Mouse (Mus musculus) intestine, embryonic 16.5 days (tissue): ENCODE results near the gene Cdh4. TPM values are rescaled to one million over a fixed set of nuclear protein-coding genes. Genes with fewer than 3 reads are reported as not detected.

Source experiments
- ATAC-seq: fragments of 200-750 bp; cut with Nextera tagmentation; 2 replicates; pipeline ENCODE4 v1.8.0; 2017; ENCODE audit warnings: moderate TSS enrichment, moderate library complexity
- H3K27ac ChIP-seq: fragments of 300-500 bp; sonication (generic); 2 replicates; pipeline ENCODE4 v1.5.1; 2014; ENCODE audit warnings: mild to moderate bottlenecking, low read length
- H3K27me3 ChIP-seq: fragments of 300-500 bp; sonication (generic); replicated peaks from 2 replicates; pipeline ENCODE4 v1.6.1; 2014; ENCODE audit warnings: low read length, control low read depth, mixed read lengths; ENCODE audit not compliant: control insufficient read depth, insufficient read depth
- H3K36me3 ChIP-seq: fragments of 300-500 bp; sonication (generic); 2 replicates; pipeline ENCODE4 v1.6.1; 2014; ENCODE audit warnings: low read length, control low read depth; ENCODE audit not compliant: control insufficient read depth, insufficient read depth
- H3K4me1 ChIP-seq: fragments of 300-500 bp; sonication (generic); 2 replicates; pipeline ENCODE4 v1.6.1; 2014; ENCODE audit warnings: low read length, control low read depth, mixed read lengths; ENCODE audit not compliant: control insufficient read depth, insufficient read depth
- H3K4me2 ChIP-seq: fragments of 300-500 bp; sonication (generic); 2 replicates; pipeline ENCODE4 v1.6.1; 2014; ENCODE audit warnings: low read depth, low read length, control low read depth
- H3K4me3 ChIP-seq: fragments of 300-500 bp; sonication (generic); 2 replicates; pipeline ENCODE4 v1.5.1; 2014; ENCODE audit warnings: mild to moderate bottlenecking, low read length
- H3K9ac ChIP-seq: fragments of 300-500 bp; sonication (generic); 2 replicates; pipeline ENCODE4 v1.6.1; 2014; ENCODE audit warnings: low read depth, low read length
- H3K9me3 ChIP-seq: fragments of 300-500 bp; sonication (generic); 2 replicates; pipeline ENCODE4 v1.6.1; 2016; ENCODE audit warnings: low read length, control low read depth; ENCODE audit not compliant: control insufficient read depth
- WGBS: fragments of 180-500 bp; shearing (Covaris S2); extraction: QIAGEN DNeasy Blood & Tissue Kit; methylation state at CpG from one replicate; pipeline ENCODE4 v1.1.7; 2014; 5-methylcytosine and 5-hydroxymethylcytosine counted together
- polyA plus RNA-seq: library from polyadenylated mRNA; unstranded; fragments of >200 nt; fragmentation: Nextera tagmentation; extraction: Ambion mirVana; gene quantifications from 2 replicates; pipeline ENCODE4 v1.2.1, GENCODE M21; 2015

Gene Cdh4
- polyA plus RNA-seq, 1 experiment from 2014 or later: 2.2 TPM

DNA sequence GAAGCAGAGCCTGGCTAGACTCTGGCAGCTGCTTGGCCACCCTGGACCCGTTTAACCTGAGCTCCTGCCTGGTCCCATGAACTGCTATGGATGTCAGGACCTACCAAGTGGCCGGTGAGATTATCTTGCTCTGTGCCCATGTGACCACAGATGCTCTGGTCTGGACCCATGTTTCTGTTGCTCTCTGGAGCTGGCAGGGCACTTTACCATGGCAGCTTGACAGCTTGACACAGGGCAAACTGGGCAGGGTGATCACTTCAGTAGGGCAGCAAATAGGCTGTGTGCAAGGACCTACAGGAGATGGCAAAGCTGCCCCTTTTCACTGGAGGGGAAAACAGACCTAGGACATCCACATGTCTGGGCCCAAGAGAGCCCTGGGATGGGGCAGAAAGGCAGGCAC lies 454.7 kb downstream of the Cdh4 start:
- Histone ChIP-seq H3K4me1 (no peaks in the 10 kb centered on the region), H3K9ac (no peak overlapping the region), H3K27ac (no peak overlapping the region), H3K9me3 (no peaks in the 10 kb centered on the region), H3K4me3 (no peak overlapping the region), H3K27me3 (no peaks in the 10 kb centered on the region), H3K36me3 (no peaks in the 10 kb centered on the region), H3K4me2 (no peak overlapping the region)
- ATAC-seq: no peak
- 77% methylated on average over 2 of the region's 2 CpGs for WGBS

DNA sequence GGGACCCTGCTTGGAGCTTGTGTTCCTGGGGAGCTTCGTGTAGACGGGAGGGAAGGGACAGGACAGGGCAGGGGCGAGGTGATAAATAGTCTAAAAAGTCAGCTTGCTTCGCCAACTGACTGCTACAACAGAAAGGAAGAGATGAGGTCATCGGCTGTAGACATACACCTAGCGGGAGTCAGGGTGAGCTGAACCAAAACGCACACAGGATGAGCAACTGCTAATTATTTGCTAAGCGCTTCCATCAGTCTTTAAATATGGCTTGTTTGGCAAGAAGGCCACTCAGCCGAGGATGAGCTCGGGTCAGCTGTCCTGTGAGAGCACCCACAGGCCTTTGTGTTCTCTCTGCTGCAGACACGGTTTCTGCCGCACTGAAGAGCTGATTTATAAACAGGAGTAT lies 470.7 kb downstream of the Cdh4 start:
- H3K4me2 ChIP-seq: no peak overlapping the region
- ATAC-seq: no peak
- H3K9ac ChIP-seq: no peak overlapping the region
- 53% methylated on average over 12 of the region's 12 CpGs for WGBS
- no peak overlapping the region for H3K27ac ChIP-seq
- no peaks in the 10 kb centered on the region for H3K4me1 ChIP-seq
- no peaks in the 10 kb centered on the region for H3K27me3 ChIP-seq
- H3K9me3 ChIP-seq: no peaks in the 10 kb centered on the region
- no peak overlapping the region for H3K4me3 ChIP-seq
- peaks cover 12% of the 10 kb centered on the region; the same call in 1 of the 2 replicates for H3K36me3 ChIP-seq

DNA sequence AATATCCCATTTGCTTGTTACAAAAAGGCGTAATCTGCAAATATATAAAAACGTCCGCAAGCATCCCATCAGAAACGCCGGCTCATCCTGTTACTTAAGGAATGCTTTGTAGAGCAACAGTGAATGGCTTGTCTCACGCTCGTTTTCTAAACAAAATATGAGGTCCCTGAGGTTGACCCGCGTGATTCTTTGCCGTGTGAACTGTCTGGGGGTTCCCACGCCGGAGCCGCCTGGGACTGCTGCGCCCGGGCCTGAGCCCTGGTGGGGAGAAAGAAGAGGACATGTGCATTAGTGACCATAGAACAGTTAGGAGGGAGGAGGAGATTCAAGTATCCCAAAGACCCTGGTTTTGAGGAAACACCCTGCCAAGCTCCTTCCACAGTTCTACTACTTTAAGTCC lies 471.1 kb downstream of the Cdh4 start:
- no peak overlapping the region for H3K27ac ChIP-seq
- H3K4me2 ChIP-seq: no peak overlapping the region
- no peaks in the 10 kb centered on the region for H3K9me3 ChIP-seq
- H3K4me3 ChIP-seq: no peak overlapping the region
- no peak for ATAC-seq
- no peaks in the 10 kb centered on the region for H3K4me1 ChIP-seq
- peaks cover 12% of the 10 kb centered on the region; the same call in 1 of the 2 replicates for H3K36me3 ChIP-seq
- no peak overlapping the region for H3K9ac ChIP-seq
- H3K27me3 ChIP-seq: no peaks in the 10 kb centered on the region
- WGBS: 71% methylated on average over 15 of the region's 15 CpGs

DNA sequence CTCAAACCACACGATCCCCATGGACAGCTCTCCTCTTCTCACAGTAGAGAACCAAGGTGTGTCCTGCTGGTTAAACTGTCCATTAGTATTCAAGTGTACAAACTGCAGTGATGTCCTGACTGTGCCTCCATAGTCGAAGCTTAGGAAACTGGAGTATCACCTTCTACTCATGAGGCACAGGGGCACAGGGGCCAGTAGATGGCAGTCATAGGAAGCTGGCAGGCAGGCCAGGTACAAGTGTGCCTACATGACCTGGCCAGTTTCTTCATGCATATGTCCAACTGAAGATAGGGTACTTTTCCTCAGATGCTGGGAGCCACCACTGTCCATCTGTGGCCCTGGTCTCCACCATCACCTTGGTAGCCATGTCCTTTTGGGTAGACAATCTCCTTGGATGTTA lies 472.0 kb downstream of the Cdh4 start:
- Histone ChIP-seq H3K9ac (no peak overlapping the region), H3K4me1 (no peaks in the 10 kb centered on the region), H3K27ac (no peak overlapping the region), H3K27me3 (no peaks in the 10 kb centered on the region), H3K9me3 (no peaks in the 10 kb centered on the region), H3K4me3 (no peak overlapping the region), H3K36me3 (peaks cover 12% of the 10 kb centered on the region; the same call in 1 of the 2 replicates), H3K4me2 (no peak overlapping the region)
- 76% methylated on average over 2 of the region's 2 CpGs for WGBS
- no peak for ATAC-seq

DNA sequence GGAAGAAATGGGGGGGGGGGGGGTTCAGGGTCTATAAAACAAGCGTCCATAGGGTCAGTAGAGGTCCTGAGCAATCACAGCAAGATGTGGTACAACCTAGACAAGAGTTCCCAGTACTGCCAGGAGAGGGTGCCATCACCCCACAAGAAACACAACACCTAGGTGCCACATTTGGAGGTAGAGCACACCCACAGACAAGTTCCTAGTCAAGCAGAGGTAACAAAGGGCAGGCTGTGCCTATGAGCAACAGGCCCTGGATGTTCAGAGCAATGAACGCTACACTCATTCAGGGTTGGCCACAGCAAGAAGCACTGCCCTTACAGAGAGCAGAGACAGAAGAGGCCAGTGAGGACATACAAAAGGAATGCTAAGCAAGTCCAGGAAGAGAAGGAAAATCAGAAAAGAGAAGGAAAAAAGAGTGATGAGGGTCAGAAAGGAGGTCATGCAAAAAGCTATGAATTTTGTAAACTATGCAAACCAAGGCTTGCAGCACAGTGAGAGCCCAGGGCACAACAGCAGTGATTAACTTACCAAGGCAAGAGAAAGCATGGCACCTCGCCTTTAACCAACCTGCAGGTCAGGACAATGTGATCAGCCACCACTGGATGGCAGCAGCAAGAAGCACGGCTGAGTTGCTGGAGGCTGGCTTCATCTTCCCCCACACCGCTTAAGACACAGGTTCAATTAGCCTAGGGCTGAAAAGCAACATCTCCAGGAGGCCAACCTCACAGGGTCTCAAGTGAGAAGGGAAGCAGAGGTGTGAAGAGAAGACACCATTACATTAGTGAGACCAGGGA lies 474.8 kb downstream of the Cdh4 start:
- peak; percentile 79 for ATAC-seq
- H3K36me3 ChIP-seq: peaks cover 21% of the 10 kb centered on the region
- WGBS: 38% methylated on average over 5 of the region's 5 CpGs

DNA sequence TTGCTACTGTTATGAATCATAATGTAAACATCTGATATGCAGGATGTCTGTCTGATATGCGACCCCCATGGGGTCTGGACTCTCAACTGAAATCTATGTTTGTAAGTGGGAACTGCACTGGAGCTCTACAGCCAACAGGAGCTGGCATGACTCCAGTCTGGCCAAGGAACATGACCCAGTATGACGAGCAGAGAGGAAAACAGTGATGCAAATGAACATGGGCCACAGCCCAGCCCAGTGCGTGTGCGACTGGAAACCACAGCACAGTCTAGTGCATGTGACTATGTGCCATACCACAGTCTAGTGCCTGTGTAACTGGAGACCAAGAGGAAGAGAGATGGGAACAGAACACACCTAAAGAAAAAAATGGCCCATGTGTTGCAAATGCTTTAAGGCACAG lies 477.8 kb downstream of the Cdh4 start:
- Histone ChIP-seq H3K27me3 (no peaks in the 10 kb centered on the region), H3K9ac (no peak overlapping the region), H3K27ac (no peak overlapping the region), H3K36me3 (peaks cover 29% of the 10 kb centered on the region), H3K4me1 (no peaks in the 10 kb centered on the region), H3K9me3 (no peaks in the 10 kb centered on the region), H3K4me2 (no peak overlapping the region), H3K4me3 (no peak overlapping the region)
- no peak for ATAC-seq
- WGBS: 67% methylated on average over 4 of the region's 4 CpGs

More for the DNA sequence above, 474.8 kb downstream of the Cdh4 start:
- H3K4me2 ChIP-seq: no peak overlapping the region
- H3K9me3 ChIP-seq: no peaks in the 10 kb centered on the region
- no peaks in the 10 kb centered on the region for H3K27me3 ChIP-seq
- H3K4me1 ChIP-seq: no peaks in the 10 kb centered on the region
- H3K9ac ChIP-seq: no peak overlapping the region
- no peak overlapping the region for H3K27ac ChIP-seq
- H3K4me3 ChIP-seq: no peak overlapping the region

DNA sequence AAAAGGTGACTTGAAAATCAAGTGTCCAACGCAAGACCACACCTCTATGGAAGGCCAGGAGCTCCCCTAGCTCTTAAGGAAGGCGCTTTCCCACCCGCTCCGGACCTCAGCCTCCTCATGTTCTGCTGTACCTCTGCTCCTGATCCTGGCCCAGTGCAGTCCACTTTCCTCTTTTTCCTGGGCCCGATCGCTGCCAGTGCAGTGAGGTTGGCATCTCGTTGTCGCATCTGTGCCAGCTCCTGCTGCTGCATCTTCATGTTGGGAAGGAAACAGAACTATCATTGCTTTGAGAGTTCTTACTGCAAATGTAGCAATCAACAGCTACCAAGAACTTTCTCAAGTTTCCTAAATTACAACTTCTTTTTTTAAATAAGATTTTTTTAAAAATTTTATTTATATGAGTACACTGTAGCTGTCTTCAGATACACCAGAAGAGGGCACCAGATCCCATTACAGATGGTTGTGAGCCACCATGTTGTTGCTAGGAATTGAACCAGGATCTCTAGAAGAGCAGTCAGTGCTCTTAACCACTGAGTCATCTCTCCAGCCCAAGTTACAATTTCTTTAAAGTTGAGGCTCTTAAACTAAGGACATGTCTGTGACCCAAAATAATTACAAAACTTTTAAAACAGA lies 478.9 kb downstream of the Cdh4 start:
- 93% methylated on average over 8 of the region's 8 CpGs for WGBS
- no peaks in the 10 kb centered on the region for H3K4me1 ChIP-seq

DNA sequence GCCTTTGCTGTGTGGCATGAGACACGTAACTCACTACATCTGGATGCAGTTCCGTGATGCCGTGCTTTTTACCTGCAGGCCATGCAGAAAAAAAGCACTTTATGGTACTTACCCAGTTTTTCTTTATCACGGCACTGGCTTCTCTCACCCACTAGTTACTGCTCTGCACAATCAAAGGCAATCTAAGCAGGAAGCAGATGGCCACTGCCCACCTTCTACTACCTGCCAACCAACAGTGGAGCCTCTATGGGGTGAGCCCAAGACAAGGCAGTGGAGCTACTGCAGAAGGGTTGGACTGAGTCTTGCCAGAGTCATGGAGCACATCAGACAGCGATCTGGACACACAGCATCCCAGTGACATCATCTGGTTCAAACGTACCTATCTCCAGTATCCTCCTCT lies 481.8 kb downstream of the Cdh4 start:
- ATAC-seq: no peak
- no peaks in the 10 kb centered on the region for H3K4me1 ChIP-seq
- H3K9ac ChIP-seq: no peak overlapping the region
- no peaks in the 10 kb centered on the region for H3K27me3 ChIP-seq
- no peak overlapping the region for H3K4me3 ChIP-seq
- no peak overlapping the region for H3K4me2 ChIP-seq
- no peaks in the 10 kb centered on the region for H3K9me3 ChIP-seq
- WGBS: 90% methylated on average over 6 of the region's 6 CpGs
- no peak overlapping the region for H3K27ac ChIP-seq
- H3K36me3 ChIP-seq: peaks cover 27% of the 10 kb centered on the region

More for the DNA sequence above, 478.9 kb downstream of the Cdh4 start:
- Histone ChIP-seq H3K9me3 (no peaks in the 10 kb centered on the region), H3K36me3 (peaks cover 31% of the 10 kb centered on the region), H3K27ac (no peak overlapping the region), H3K4me2 (no peak overlapping the region), H3K27me3 (no peaks in the 10 kb centered on the region), H3K4me3 (no peak overlapping the region), H3K9ac (no peak overlapping the region)
- no peak for ATAC-seq

DNA sequence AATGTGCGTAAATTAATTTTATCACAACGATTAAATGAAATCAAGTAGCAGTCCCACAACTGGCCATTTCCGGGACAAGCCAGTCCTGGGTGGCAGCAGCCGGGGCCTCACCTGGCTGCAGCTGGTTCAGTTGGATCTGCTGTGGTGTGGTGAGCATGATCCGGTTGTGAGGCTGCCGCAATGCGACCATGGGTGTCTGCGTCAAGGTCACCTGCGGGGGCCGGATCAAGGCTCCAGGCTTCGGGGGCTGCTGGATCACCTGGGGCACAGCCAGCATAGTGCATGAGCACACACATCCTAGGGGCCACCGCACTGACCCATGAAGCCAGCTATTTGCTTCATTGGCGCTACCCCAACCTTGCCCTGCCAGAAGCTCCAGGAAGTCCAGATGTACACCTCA lies 486.9 kb downstream of the Cdh4 start:
- no peak overlapping the region for H3K4me2 ChIP-seq
- H3K9me3 ChIP-seq: no peaks in the 10 kb centered on the region
- no peak for ATAC-seq
- no peak overlapping the region for H3K27ac ChIP-seq
- no peak overlapping the region for H3K4me3 ChIP-seq
- WGBS: 86% methylated on average over 13 of the region's 13 CpGs
- peaks cover 13% of the 10 kb centered on the region for H3K36me3 ChIP-seq
- no peak overlapping the region for H3K9ac ChIP-seq
- H3K27me3 ChIP-seq: no peaks in the 10 kb centered on the region
- H3K4me1 ChIP-seq: no peaks in the 10 kb centered on the region
